Mouse (Mus musculus) heart, embryonic 11.5 days (tissue): Measurements from ENCODE around the gene Ppih. TPM values are rescaled to one million over a fixed set of nuclear protein-coding genes. Genes with fewer than 3 reads are reported as not detected.

Experiments used
- ATAC-seq: fragments of 200-750 bp; cut with Nextera tagmentation; replicated peaks from 2 replicates; pipeline ENCODE4 v1.8.0; 2017; ENCODE audit warnings: moderate library complexity; ENCODE audit not compliant: insufficient number of reproducible peaks, low FRiP score, low TSS enrichment
- H3K27ac ChIP-seq: fragments of 300-500 bp; sonication (generic); 2 replicates; pipeline ENCODE4 v1.5.1; 2014; ENCODE audit warnings: mild to moderate bottlenecking, low read depth, low read length
- H3K27me3 ChIP-seq: fragments of 300-500 bp; sonication (generic); 2 replicates; pipeline ENCODE4 v1.6.1; 2014; ENCODE audit warnings: mild to moderate bottlenecking, low read length, mixed read lengths; ENCODE audit not compliant: control insufficient read depth, insufficient read depth
- H3K36me3 ChIP-seq: fragments of 300-500 bp; sonication (generic); 2 replicates; pipeline ENCODE4 v1.6.1; 2014; ENCODE audit warnings: mild to moderate bottlenecking, low read length, moderate library complexity, mixed read lengths; ENCODE audit not compliant: control insufficient read depth, insufficient read depth
- H3K4me1 ChIP-seq: fragments of 300-500 bp; sonication (generic); 2 replicates; pipeline ENCODE4 v1.6.1; 2014; ENCODE audit warnings: low read length; ENCODE audit not compliant: control insufficient read depth, insufficient read depth
- H3K4me2 ChIP-seq: fragments of 300-500 bp; sonication (generic); 2 replicates; pipeline ENCODE4 v1.6.1; 2014; ENCODE audit warnings: mild to moderate bottlenecking, moderate library complexity
- H3K4me3 ChIP-seq: fragments of 300-500 bp; sonication (generic); 2 replicates; pipeline ENCODE4 v1.5.1; 2014; ENCODE audit warnings: low read depth, low read length
- H3K9ac ChIP-seq: fragments of 300-500 bp; sonication (generic); 2 replicates; pipeline ENCODE4 v1.6.1; 2014; ENCODE audit warnings: mild to moderate bottlenecking, low read depth, low read length, moderate library complexity
- H3K9me3 ChIP-seq: fragments of 300-500 bp; sonication (generic); replicated peaks from 2 replicates; pipeline ENCODE4 v1.6.1; 2016; ENCODE audit warnings: low read length; ENCODE audit not compliant: control insufficient read depth
- WGBS: fragments of 180-500 bp; shearing (Covaris S2); extraction: QIAGEN DNeasy Blood & Tissue Kit; methylation state at CpG from one replicate; pipeline ENCODE4 v1.1.7; 2014; ENCODE audit not compliant: insufficient replicate concordance; 5-methylcytosine and 5-hydroxymethylcytosine counted together
- polyA plus RNA-seq: library from polyadenylated mRNA; unstranded; fragments of >200 nt; fragmentation: Nextera tagmentation; extraction: Ambion mirVana; gene quantifications from 2 replicates; pipeline ENCODE4 v1.2.1, GENCODE M21; 2014

Gene Ppih
- 69.3 and 70.9 TPM in 2 replicates for polyA plus RNA-seq

DNA sequence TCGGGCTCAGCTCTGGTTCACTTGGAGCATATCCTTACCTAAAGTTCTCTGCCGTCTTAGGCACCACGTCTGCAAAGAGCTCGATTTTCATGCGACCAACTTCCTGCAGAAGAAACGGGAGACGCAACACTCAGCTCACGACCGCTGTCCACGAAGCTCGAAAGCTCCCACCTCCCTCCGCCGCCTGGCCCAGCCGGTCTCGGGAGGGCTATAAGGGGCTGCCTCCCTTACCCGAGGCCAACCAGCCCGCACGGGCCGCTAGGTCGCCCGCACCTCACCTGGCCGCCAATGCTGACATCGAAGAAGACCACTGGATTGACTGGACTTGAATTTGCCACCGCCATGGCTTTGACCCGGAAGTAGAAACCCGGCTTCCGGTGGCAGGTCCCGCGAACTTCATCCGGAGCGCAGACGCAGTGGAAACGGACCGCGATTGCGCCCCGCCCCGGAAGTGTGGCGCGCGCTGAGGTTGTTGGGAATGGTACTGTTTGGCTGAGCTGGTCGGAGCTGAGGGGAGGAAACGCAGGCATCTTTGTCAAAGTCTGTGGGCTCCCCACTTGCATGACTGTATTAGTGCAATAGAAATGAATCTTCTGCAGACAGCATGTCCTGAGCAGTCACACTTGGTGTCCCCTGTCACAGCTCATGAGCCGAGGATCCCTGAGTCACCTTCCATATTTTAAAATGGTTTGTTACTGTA, at the start of gene Ppih:
TSS of gene Ppih (minus strand) at position 416 of the 700 bp plus-strand sequence.
- no peaks in the 10 kb centered on the region for H3K27me3 ChIP-seq
- peak within 1 kb of the TSS; percentile 67; the same call in 1 of the 2 replicates for H3K27ac ChIP-seq
- peak within 1 kb of the TSS; percentile 95 for H3K4me2 ChIP-seq
- H3K9ac ChIP-seq: peak within 1 kb of the TSS; percentile 78
- H3K9me3 ChIP-seq: no peaks in the 10 kb centered on the region
- peak within 1 kb of the TSS; percentile 82 for H3K4me3 ChIP-seq
- ATAC-seq: peak; percentile 94
- peaks cover 6% of the 10 kb centered on the region for H3K36me3 ChIP-seq
- WGBS: under 1% methylated on average over 44 of the region's 44 CpGs
- H3K4me1 ChIP-seq: peaks cover 9% of the 10 kb centered on the region

DNA sequence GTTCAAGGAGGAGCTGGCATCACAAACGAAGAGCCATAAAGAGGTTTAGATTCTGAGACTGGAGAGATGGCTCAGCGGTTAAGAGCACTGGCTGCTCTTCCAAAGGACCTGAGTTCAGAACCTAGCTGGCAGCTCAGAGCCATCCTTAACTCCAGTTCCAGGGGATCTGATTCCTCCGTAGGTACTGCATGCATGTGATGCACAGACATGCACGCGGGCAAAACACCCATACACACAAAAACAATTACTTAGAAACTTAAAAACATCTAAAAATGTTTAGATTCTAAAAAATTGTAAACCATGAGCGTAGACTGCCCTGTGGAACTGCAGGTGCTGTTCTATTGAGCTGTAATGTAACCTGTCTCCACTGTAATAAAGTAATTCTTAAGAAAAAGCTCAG, 49.1 kb upstream of the Ppih start:
- H3K9ac ChIP-seq: no peak overlapping the region
- H3K4me2 ChIP-seq: no peak overlapping the region
- no peak for ATAC-seq
- H3K36me3 ChIP-seq: no peaks in the 10 kb centered on the region
- no peaks in the 10 kb centered on the region for H3K27me3 ChIP-seq
- WGBS: 86% methylated on average over 6 of the region's 6 CpGs
- no peak overlapping the region for H3K4me3 ChIP-seq
- no peaks in the 10 kb centered on the region for H3K4me1 ChIP-seq
- H3K9me3 ChIP-seq: no peaks in the 10 kb centered on the region
- H3K27ac ChIP-seq: no peak overlapping the region

GRCm38 (mm10) chr4:119366758-119367526, 46.6 kb upstream of the Ppih start:
- Histone ChIP-seq H3K4me3 (no peak overlapping the region), H3K9ac (no peak overlapping the region), H3K4me2 (no peak overlapping the region), H3K27ac (no peak overlapping the region), H3K36me3 (no peaks in the 10 kb centered on the region), H3K27me3 (no peaks in the 10 kb centered on the region), H3K4me1 (no peaks in the 10 kb centered on the region), H3K9me3 (no peaks in the 10 kb centered on the region)
- WGBS: 47% methylated on average over 4 of the region's 4 CpGs
- ATAC-seq: no peak

GRCm38 (mm10) chr4:119362231-119362630, 41.9 kb upstream of the Ppih start:
- no peak overlapping the region for H3K4me2 ChIP-seq
- no peak overlapping the region for H3K4me3 ChIP-seq
- no peaks in the 10 kb centered on the region for H3K9me3 ChIP-seq
- WGBS: 72% methylated on average over 3 of the region's 3 CpGs
- H3K36me3 ChIP-seq: no peaks in the 10 kb centered on the region
- no peaks in the 10 kb centered on the region for H3K4me1 ChIP-seq
- no peak overlapping the region for H3K27ac ChIP-seq
- no peak overlapping the region for H3K9ac ChIP-seq
- no peak for ATAC-seq
- H3K27me3 ChIP-seq: peaks cover 3% of the 10 kb centered on the region; the same call in 1 of the 2 replicates

- no peak for ATAC-seq
- Histone ChIP-seq H3K9me3 (no peaks in the 10 kb centered on the region), H3K27ac (peak overlapping the region; percentile 46; the same call in 1 of the 2 replicates), H3K4me2 (peak overlapping the region; percentile 71), H3K9ac (peak overlapping the region; percentile 73), H3K36me3 (no peaks in the 10 kb centered on the region), H3K27me3 (peaks cover 4% of the 10 kb centered on the region; the same call in 1 of the 2 replicates), H3K4me1 (no peaks in the 10 kb centered on the region), H3K4me3 (peak overlapping the region; percentile 48)
- 5% methylated on average over 30 of the region's 30 CpGs for WGBS
These were observed 39.0 kb upstream of the Ppih start for GRCm38 (mm10) chr4:119359196-119359971.

DNA sequence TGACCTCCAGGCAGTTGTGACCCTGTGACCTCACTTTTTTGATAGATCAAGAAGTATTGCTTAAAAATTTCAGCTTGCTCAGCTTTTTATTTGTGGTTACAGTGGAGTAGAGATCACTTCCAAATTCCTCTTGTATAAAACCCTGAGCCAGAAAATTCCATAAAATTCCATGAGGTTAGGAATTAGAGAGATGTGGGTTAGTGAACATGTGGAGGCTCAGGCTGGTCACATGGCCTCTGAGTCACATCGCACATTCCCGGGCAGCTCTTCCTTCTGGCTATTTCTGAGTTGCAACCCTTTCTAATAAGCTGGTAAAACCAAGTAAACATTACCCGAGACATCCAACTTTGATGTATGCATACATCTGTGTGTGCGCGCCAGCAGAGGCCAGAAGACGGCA, 25.2 kb upstream of the Ppih start:
- Histone ChIP-seq H3K36me3 (no peaks in the 10 kb centered on the region), H3K9me3 (no peaks in the 10 kb centered on the region), H3K27me3 (no peaks in the 10 kb centered on the region), H3K4me2 (no peak overlapping the region), H3K4me3 (no peak overlapping the region), H3K27ac (no peak overlapping the region), H3K9ac (no peak overlapping the region), H3K4me1 (no peaks in the 10 kb centered on the region)
- 85% methylated on average over 6 of the region's 6 CpGs for WGBS
- ATAC-seq: no peak

DNA sequence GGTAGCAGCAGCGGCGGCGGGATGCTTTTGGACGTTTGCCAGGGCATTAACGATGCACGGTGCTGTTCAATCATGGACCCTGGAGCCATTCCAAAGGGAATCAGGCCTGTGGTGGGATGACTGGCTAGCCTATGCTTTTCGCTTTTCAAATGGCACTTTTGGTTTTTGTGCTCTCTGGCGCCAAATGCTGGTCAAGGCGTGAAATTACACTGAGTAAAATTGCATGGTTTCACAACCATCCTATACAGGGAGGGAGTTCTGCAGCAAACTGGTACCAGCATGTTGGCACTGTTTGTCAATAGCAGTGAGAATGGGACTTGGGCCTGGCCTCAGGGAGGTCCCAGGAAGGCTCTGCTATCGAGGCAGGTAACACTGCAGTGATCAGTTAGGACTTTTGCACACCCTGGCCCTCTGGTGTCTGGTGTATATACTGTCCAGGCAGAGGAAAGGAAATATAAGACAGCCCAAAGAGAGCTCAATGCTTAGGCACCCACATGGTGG, 18.6 kb upstream of the Ppih start:
- H3K4me3 ChIP-seq: no peak overlapping the region
- no peak overlapping the region for H3K4me2 ChIP-seq
- H3K9me3 ChIP-seq: no peaks in the 10 kb centered on the region
- no peak for ATAC-seq
- H3K9ac ChIP-seq: no peak overlapping the region
- H3K4me1 ChIP-seq: no peaks in the 10 kb centered on the region
- 4% methylated on average over 10 of the region's 10 CpGs for WGBS
- no peak overlapping the region for H3K27ac ChIP-seq
- no peaks in the 10 kb centered on the region for H3K36me3 ChIP-seq
- no peaks in the 10 kb centered on the region for H3K27me3 ChIP-seq

DNA sequence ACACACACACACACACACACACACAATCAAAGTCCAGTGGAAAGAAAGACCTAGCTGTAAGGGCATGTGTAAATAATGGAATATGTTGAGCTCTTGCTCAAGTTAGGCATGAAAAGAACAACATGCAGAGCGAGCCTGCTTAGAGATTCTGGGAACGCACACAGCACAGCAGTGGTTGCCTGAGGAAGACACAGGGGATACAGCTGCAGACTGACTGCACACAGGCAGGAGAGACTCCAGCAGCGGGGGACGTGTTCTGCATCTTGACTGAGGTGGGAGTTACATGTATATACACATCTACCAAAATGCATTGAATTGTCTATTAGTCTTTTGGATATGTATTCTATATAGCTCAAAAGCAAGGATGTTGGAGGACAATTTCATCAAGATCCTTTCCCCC, 18.1 kb upstream of the Ppih start:
- Histone ChIP-seq H3K4me2 (no peak overlapping the region), H3K36me3 (no peaks in the 10 kb centered on the region), H3K4me3 (no peak overlapping the region), H3K9me3 (no peaks in the 10 kb centered on the region), H3K9ac (no peak overlapping the region), H3K27me3 (no peaks in the 10 kb centered on the region), H3K27ac (no peak overlapping the region), H3K4me1 (no peaks in the 10 kb centered on the region)
- ATAC-seq: no peak
- WGBS: 76% methylated on average over 4 of the region's 4 CpGs
